Mouse (Mus musculus): ENCODE measurements around the gene Crybb1. TPM values are rescaled to one million over a fixed set of nuclear protein-coding genes. Genes with fewer than 3 reads are reported as not detected.

Crybb1 gene
- polyA plus RNA-seq, 1 experiment from 2014 or later = 1.7 TPM

GRCm38 (mm10) chr5:112300721-112301308 lies 45.2 kb downstream of the Crybb1 start:
- H3K4me2 ChIP-seq (replicated peaks; ENCODE audit: low read depth) = no peak overlapping the region
- no peak for ATAC-seq (ENCODE audit: low FRiP score, low TSS enrichment)
- H3K9me3 ChIP-seq (ENCODE audit: control insufficient read depth, low read length) = no peaks in the 10 kb centered on the region
- H3K27ac ChIP-seq (replicated peaks) = no peak overlapping the region
- TF ChIP-seq CTCF (IDR thresholded peaks at IDR 0.05; ENCODE audit: low read depth) (no peak), EP300 (optimal IDR thresholded peaks at IDR 0.05) (no peak)
- DNase-seq (ENCODE audit: low spot score) = no peak
- H3K36me3 ChIP-seq (ENCODE audit: control insufficient read depth, insufficient read depth, low read length) = peaks cover 3% of the 10 kb centered on the region; the same call in 1 of the 2 replicates
- no peaks in the 10 kb centered on the region for H3K27me3 ChIP-seq (ENCODE audit: control insufficient read depth, insufficient read depth, low read length)
- no peak overlapping the region for H3K9ac ChIP-seq (ENCODE audit: low read length)
- no peak overlapping the region for H3K4me3 ChIP-seq (ENCODE audit: low read depth, low read length)
- H3K4me1 ChIP-seq (replicated peaks; ENCODE audit: control insufficient read depth, insufficient read depth) = no peaks in the 10 kb centered on the region
- 78% methylated on average over 6 of the region's 6 CpGs for WGBS

- no peak overlapping the region for H3K9ac ChIP-seq (ENCODE audit: low read length)
- TF ChIP-seq EP300 (optimal IDR thresholded peaks at IDR 0.05) (no peak), CTCF (IDR thresholded peaks at IDR 0.05; ENCODE audit: low read depth) (peak; percentile 29; the same call in 1 of the 2 replicates)
- H3K9me3 ChIP-seq (ENCODE audit: control insufficient read depth, low read length) = no peaks in the 10 kb centered on the region
- ATAC-seq (ENCODE audit: low FRiP score, low TSS enrichment) (no peak), DNase-seq (ENCODE audit: low spot score) (no peak)
- peaks cover 3% of the 10 kb centered on the region; the same call in 1 of the 2 replicates for H3K36me3 ChIP-seq (ENCODE audit: control insufficient read depth, insufficient read depth, low read length)
- H3K4me2 ChIP-seq (replicated peaks; ENCODE audit: low read depth) = no peak overlapping the region
- no peak overlapping the region for H3K4me3 ChIP-seq (ENCODE audit: low read depth, low read length)
- H3K27me3 ChIP-seq (ENCODE audit: control insufficient read depth, insufficient read depth, low read length) = no peaks in the 10 kb centered on the region
- WGBS = 77% methylated on average over 4 of the region's 4 CpGs
- H3K4me1 ChIP-seq (replicated peaks; ENCODE audit: control insufficient read depth, insufficient read depth) = no peaks in the 10 kb centered on the region
- no peak overlapping the region for H3K27ac ChIP-seq (replicated peaks)
Observed at GRCm38 (mm10) chr5:112301694-112302093, 46.1 kb downstream of the Crybb1 start.

- no peaks in the 10 kb centered on the region for H3K4me1 ChIP-seq (replicated peaks; ENCODE audit: control insufficient read depth, insufficient read depth)
- ATAC-seq (ENCODE audit: low FRiP score, low TSS enrichment) (peak; percentile 88), DNase-seq (ENCODE audit: low spot score) (peak; percentile 74)
- WGBS = 72% methylated on average over 5 of the region's 5 CpGs
- H3K27me3 ChIP-seq (ENCODE audit: control insufficient read depth, insufficient read depth, low read length) = no peaks in the 10 kb centered on the region
- H3K4me3 ChIP-seq (ENCODE audit: low read depth, low read length) = no peak overlapping the region
- H3K27ac ChIP-seq (replicated peaks) = no peak overlapping the region; the same call in 1 of the 2 replicates
- no peak for TF ChIP-seq CTCF (IDR thresholded peaks at IDR 0.05; ENCODE audit: low read depth)
- TF ChIP-seq EP300 (optimal IDR thresholded peaks at IDR 0.05) = no peak
- peaks cover 3% of the 10 kb centered on the region for H3K36me3 ChIP-seq (ENCODE audit: control insufficient read depth, insufficient read depth, low read length)
- H3K9ac ChIP-seq (ENCODE audit: low read length) = no peak overlapping the region
- H3K4me2 ChIP-seq (replicated peaks; ENCODE audit: low read depth) = no peak overlapping the region
- H3K9me3 ChIP-seq (ENCODE audit: control insufficient read depth, low read length) = no peaks in the 10 kb centered on the region
Observed at GRCm38 (mm10) chr5:112302310-112302709, 46.7 kb downstream of the Crybb1 start.

GRCm38 (mm10) chr5:112305842-112306241 lies 50.2 kb downstream of the Crybb1 start:
- 90% methylated on average over 5 of the region's 5 CpGs for WGBS
- no peak overlapping the region for H3K4me3 ChIP-seq (ENCODE audit: low read depth, low read length)
- H3K27me3 ChIP-seq (ENCODE audit: control insufficient read depth, insufficient read depth, low read length) = no peaks in the 10 kb centered on the region
- no peak overlapping the region for H3K4me2 ChIP-seq (replicated peaks; ENCODE audit: low read depth)
- no peak overlapping the region for H3K9ac ChIP-seq (ENCODE audit: low read length)
- no peaks in the 10 kb centered on the region for H3K4me1 ChIP-seq (replicated peaks; ENCODE audit: control insufficient read depth, insufficient read depth)
- no peak for DNase-seq (ENCODE audit: low spot score)
- no peak for ATAC-seq (ENCODE audit: low FRiP score, low TSS enrichment)
- H3K9me3 ChIP-seq (ENCODE audit: control insufficient read depth, low read length) = no peaks in the 10 kb centered on the region
- peaks cover 25% of the 10 kb centered on the region for H3K36me3 ChIP-seq (ENCODE audit: control insufficient read depth, insufficient read depth, low read length)
- TF ChIP-seq EP300 (optimal IDR thresholded peaks at IDR 0.05) (no peak), CTCF (IDR thresholded peaks at IDR 0.05; ENCODE audit: low read depth) (no peak)
- no peak overlapping the region for H3K27ac ChIP-seq (replicated peaks)

GRCm38 (mm10) chr5:112313222-112313885 lies 57.7 kb downstream of the Crybb1 start:
- Histone ChIP-seq H3K9me3 (ENCODE audit: control insufficient read depth, low read length) (no peaks in the 10 kb centered on the region), H3K36me3 (ENCODE audit: control insufficient read depth, insufficient read depth, low read length) (peaks cover 24% of the 10 kb centered on the region), H3K4me2 (replicated peaks; ENCODE audit: low read depth) (no peak overlapping the region), H3K4me1 (replicated peaks; ENCODE audit: control insufficient read depth, insufficient read depth) (no peaks in the 10 kb centered on the region), H3K27me3 (ENCODE audit: control insufficient read depth, insufficient read depth, low read length) (no peaks in the 10 kb centered on the region), H3K9ac (ENCODE audit: low read length) (no peak overlapping the region), H3K4me3 (ENCODE audit: low read depth, low read length) (no peak overlapping the region), H3K27ac (replicated peaks) (no peak overlapping the region)
- DNase-seq (ENCODE audit: low spot score) (no peak), ATAC-seq (ENCODE audit: low FRiP score, low TSS enrichment) (no peak)
- 78% methylated on average over 11 of the region's 11 CpGs for WGBS
- TF ChIP-seq EP300 (optimal IDR thresholded peaks at IDR 0.05) (no peak), CTCF (IDR thresholded peaks at IDR 0.05; ENCODE audit: low read depth) (no peak)

GRCm38 (mm10) chr5:112316468-112316867 lies 60.9 kb downstream of the Crybb1 start:
- Histone ChIP-seq H3K4me3 (ENCODE audit: low read depth, low read length) (no peak overlapping the region), H3K27ac (replicated peaks) (no peak overlapping the region), H3K4me2 (replicated peaks; ENCODE audit: low read depth) (no peak overlapping the region), H3K36me3 (ENCODE audit: control insufficient read depth, insufficient read depth, low read length) (peaks cover 12% of the 10 kb centered on the region; the same call in 1 of the 2 replicates), H3K9ac (ENCODE audit: low read length) (no peak overlapping the region), H3K9me3 (ENCODE audit: control insufficient read depth, low read length) (no peaks in the 10 kb centered on the region), H3K4me1 (replicated peaks; ENCODE audit: control insufficient read depth, insufficient read depth) (no peaks in the 10 kb centered on the region), H3K27me3 (ENCODE audit: control insufficient read depth, insufficient read depth, low read length) (no peaks in the 10 kb centered on the region)
- no peak for TF ChIP-seq EP300 (optimal IDR thresholded peaks at IDR 0.05)
- no peak for TF ChIP-seq CTCF (IDR thresholded peaks at IDR 0.05; ENCODE audit: low read depth)
- ATAC-seq (ENCODE audit: low FRiP score, low TSS enrichment) = 0 out of 2 replicates have a peak, but pooled peaks have one; percentile 25
- DNase-seq (ENCODE audit: low spot score) = no peak
- WGBS = 61% methylated on average over 5 of the region's 5 CpGs
